Mouse (Mus musculus) midbrain, embryonic 15.5 days (tissue): Measurements from ENCODE around the gene Ccdc60. TPM values are rescaled to one million over a fixed set of nuclear protein-coding genes. Genes with fewer than 3 reads are reported as not detected.

Experiments used
- ATAC-seq: fragments of 200-750 bp; cut with Nextera tagmentation; replicated peaks from 2 replicates; pipeline ENCODE4 v1.8.0; 2017; ENCODE audit warnings: moderate TSS enrichment
- H3K27ac ChIP-seq: fragments of 300-500 bp; sonication (generic); 2 replicates; pipeline ENCODE4 v1.5.1; 2015; ENCODE audit warnings: mild to moderate bottlenecking, inconsistent platforms
- H3K27me3 ChIP-seq: fragments of 300-500 bp; sonication (generic); replicated peaks from 2 replicates; pipeline ENCODE4 v1.6.1; 2015; ENCODE audit warnings: inconsistent platforms
- H3K36me3 ChIP-seq: fragments of 300-500 bp; sonication (generic); replicated peaks from 2 replicates; pipeline ENCODE4 v1.6.1; 2015; ENCODE audit warnings: inconsistent platforms
- H3K4me1 ChIP-seq: fragments of 300-500 bp; sonication (generic); 2 replicates; pipeline ENCODE4 v1.6.1; 2015; ENCODE audit warnings: inconsistent platforms
- H3K4me2 ChIP-seq: fragments of 300-500 bp; sonication (generic); 2 replicates; pipeline ENCODE4 v1.6.1; 2015; ENCODE audit warnings: inconsistent platforms, mild to moderate bottlenecking, moderate library complexity
- H3K4me3 ChIP-seq: fragments of 300-500 bp; sonication (generic); 2 replicates; pipeline ENCODE4 v1.5.1; 2015; ENCODE audit warnings: mild to moderate bottlenecking, inconsistent platforms
- H3K9ac ChIP-seq: fragments of 300-500 bp; sonication (generic); 2 replicates; pipeline ENCODE4 v1.6.1; 2015; ENCODE audit warnings: mild to moderate bottlenecking, inconsistent platforms
- H3K9me3 ChIP-seq: fragments of 300-500 bp; sonication (generic); 2 replicates; pipeline ENCODE4 v1.6.1; 2016; ENCODE audit warnings: inconsistent platforms
- WGBS: fragments of 180-500 bp; shearing (Covaris S2); methylation state at CpG from one replicate; pipeline ENCODE4 v1.1.7; 2015; ENCODE audit warnings: mixed read lengths; 5-methylcytosine and 5-hydroxymethylcytosine counted together
- polyA plus RNA-seq: library from polyadenylated mRNA; unstranded; fragments of >200 nt; fragmentation: Nextera tagmentation; extraction: Ambion mirVana; gene quantifications from 2 replicates; pipeline ENCODE4 v1.2.1, GENCODE M21; 2015

Ccdc60 gene
- polyA plus RNA-seq, 1 experiment from 2014 or later: 3.1 TPM

DNA sequence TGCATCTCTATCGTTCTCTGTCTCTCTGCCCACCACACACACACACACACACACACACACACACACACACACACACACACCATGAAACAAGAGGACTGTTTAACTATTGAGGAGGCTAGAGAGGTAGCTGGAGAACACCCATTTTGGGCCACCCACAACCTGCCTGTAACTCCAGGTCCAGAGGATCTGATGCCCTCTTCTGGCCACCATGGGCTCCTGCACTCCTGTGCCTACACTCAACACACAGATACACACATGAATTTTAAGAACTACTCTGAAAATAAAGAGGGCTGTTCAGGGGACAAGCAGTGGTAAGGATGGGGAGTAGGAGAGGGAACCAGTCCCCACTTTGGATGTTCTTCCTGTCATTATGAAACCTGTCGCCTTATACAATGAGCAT, 26.1 kb downstream of the Ccdc60 start:
- no peak for ATAC-seq
- no peaks in the 10 kb centered on the region for H3K9me3 ChIP-seq
- no peaks in the 10 kb centered on the region for H3K36me3 ChIP-seq
- no peak overlapping the region for H3K9ac ChIP-seq
- H3K4me2 ChIP-seq: no peak overlapping the region
- no peak overlapping the region for H3K27ac ChIP-seq
- 98% methylated on average over 2 of the region's 2 CpGs for WGBS
- no peaks in the 10 kb centered on the region for H3K27me3 ChIP-seq
- H3K4me1 ChIP-seq: peaks cover 12% of the 10 kb centered on the region
- no peak overlapping the region for H3K4me3 ChIP-seq

DNA sequence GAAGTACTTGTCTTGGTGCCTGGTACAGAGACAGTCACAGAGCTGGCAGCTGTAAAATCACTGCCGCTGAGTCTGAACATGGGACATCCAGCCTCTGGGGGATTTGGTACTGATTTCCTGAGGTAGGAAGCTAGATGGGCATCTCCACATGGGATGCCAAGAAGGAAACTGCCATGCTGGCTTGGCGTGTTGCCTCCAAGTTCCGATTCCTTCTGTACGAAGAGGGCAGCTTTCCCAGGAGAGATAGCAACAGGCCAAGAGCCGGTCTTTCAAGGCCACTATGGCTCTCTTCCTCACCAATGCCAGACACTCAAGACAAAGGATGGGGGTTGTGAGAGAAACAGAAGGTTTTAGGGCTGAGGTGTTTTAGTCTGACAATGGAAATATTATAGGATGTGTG, 26.8 kb downstream of the Ccdc60 start:
- no peak for ATAC-seq
- H3K4me2 ChIP-seq: no peak overlapping the region
- no peak overlapping the region for H3K27ac ChIP-seq
- H3K9ac ChIP-seq: no peak overlapping the region
- WGBS: 95% methylated on average over 5 of the region's 5 CpGs
- H3K4me3 ChIP-seq: no peak overlapping the region
- peaks cover 12% of the 10 kb centered on the region for H3K4me1 ChIP-seq
- no peaks in the 10 kb centered on the region for H3K36me3 ChIP-seq
- H3K27me3 ChIP-seq: no peaks in the 10 kb centered on the region
- H3K9me3 ChIP-seq: no peaks in the 10 kb centered on the region

DNA sequence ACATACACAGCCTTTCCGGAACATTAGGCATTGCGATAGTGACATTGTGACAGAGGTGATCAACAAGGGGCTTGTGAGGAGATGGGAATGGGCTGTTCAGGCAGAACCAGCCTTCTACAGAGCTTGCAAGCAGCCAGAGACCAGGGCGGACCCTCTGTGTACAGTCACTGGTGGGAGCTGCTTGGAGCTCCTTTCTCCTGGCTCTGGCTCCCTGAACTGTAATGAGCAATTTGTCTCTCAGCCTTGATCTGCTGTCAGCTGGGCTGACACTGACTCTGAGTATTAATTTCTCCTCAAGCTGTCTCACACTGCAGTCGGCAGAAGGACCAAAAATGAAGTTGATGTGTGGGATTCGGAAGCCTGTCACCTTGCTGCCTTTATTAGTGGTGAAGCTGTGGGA, 28.4 kb downstream of the Ccdc60 start:
- Histone ChIP-seq H3K9ac (no peak overlapping the region), H3K4me3 (no peak overlapping the region), H3K27me3 (no peaks in the 10 kb centered on the region), H3K4me2 (no peak overlapping the region), H3K4me1 (peaks cover 12% of the 10 kb centered on the region), H3K9me3 (no peaks in the 10 kb centered on the region), H3K27ac (no peak overlapping the region; the same call in 1 of the 2 replicates), H3K36me3 (no peaks in the 10 kb centered on the region)
- ATAC-seq: no peak
- 81% methylated on average over 5 of the region's 5 CpGs for WGBS

GRCm38 (mm10) chr5:116258321-116258860, 30.4 kb downstream of the Ccdc60 start:
- ATAC-seq: no peak
- Histone ChIP-seq H3K9ac (no peak overlapping the region), H3K9me3 (no peaks in the 10 kb centered on the region), H3K27me3 (no peaks in the 10 kb centered on the region), H3K4me3 (no peak overlapping the region), H3K36me3 (no peaks in the 10 kb centered on the region), H3K4me2 (no peak overlapping the region), H3K4me1 (peaks cover 12% of the 10 kb centered on the region), H3K27ac (0 out of 2 replicates have a peak overlapping the region, but pooled peaks have one; percentile 20)
- WGBS: 45% methylated on average over 8 of the region's 8 CpGs

DNA sequence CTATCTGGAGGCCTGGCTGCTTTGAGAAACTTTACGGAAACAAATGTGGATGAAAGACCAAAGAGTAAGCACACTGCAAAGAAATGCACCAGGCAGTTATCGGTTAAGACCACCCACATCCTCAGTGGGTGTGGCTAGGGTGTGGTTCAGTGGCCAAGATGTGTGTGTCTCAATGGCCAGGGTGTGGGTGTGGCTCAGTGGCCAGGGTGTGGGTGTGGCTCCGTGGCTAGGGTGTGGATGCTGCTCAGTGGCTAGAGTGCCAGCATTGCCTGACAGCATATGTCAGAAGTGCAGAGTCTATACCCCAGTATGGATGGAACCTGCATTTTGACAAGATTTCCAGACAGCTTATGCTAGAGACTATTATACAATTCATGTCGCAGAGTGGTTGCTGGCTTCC, 34.9 kb downstream of the Ccdc60 start:
- H3K9me3 ChIP-seq: no peaks in the 10 kb centered on the region
- no peaks in the 10 kb centered on the region for H3K27me3 ChIP-seq
- H3K9ac ChIP-seq: no peak overlapping the region
- H3K4me1 ChIP-seq: peaks cover 7% of the 10 kb centered on the region
- H3K4me3 ChIP-seq: no peak overlapping the region
- H3K36me3 ChIP-seq: no peaks in the 10 kb centered on the region
- no peak overlapping the region for H3K27ac ChIP-seq
- no peak overlapping the region for H3K4me2 ChIP-seq
- WGBS: 89% methylated on average over 4 of the region's 4 CpGs
- no peak for ATAC-seq

GRCm38 (mm10) chr5:116252186-116252585, 36.6 kb downstream of the Ccdc60 start:
- WGBS: 94% methylated on average over 6 of the region's 6 CpGs
- Histone ChIP-seq H3K36me3 (no peaks in the 10 kb centered on the region), H3K4me1 (no peaks in the 10 kb centered on the region), H3K27ac (no peak overlapping the region), H3K4me2 (no peak overlapping the region), H3K27me3 (no peaks in the 10 kb centered on the region), H3K4me3 (no peak overlapping the region), H3K9ac (no peak overlapping the region), H3K9me3 (no peaks in the 10 kb centered on the region)
- ATAC-seq: no peak

GRCm38 (mm10) chr5:116246642-116247041, 42.1 kb downstream of the Ccdc60 start:
- no peak overlapping the region for H3K9ac ChIP-seq
- no peak overlapping the region for H3K4me2 ChIP-seq
- no peak overlapping the region for H3K4me3 ChIP-seq
- H3K27ac ChIP-seq: no peak overlapping the region
- H3K36me3 ChIP-seq: no peaks in the 10 kb centered on the region
- H3K9me3 ChIP-seq: no peaks in the 10 kb centered on the region
- no peaks in the 10 kb centered on the region for H3K27me3 ChIP-seq
- no peak for ATAC-seq
- no peaks in the 10 kb centered on the region for H3K4me1 ChIP-seq
- WGBS: 82% methylated on average over 7 of the region's 7 CpGs

DNA sequence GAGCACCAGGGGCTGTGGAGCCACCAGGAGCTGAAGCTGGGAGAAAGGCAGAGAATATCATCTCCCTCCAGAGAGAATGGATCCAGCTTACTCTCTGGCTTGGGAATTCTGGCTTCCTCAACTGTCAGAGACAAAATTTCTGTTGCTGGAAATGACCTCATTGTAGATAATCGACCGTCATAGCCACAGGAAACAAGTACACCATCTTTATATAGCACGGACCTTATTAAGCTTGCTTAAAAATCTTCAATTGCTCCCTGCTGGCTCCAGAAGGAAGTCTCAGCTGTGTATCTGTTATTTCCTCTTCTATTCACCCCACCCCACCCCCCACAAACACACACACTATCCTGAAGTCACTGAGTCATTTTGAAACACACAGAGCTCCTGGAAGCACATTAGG, 44.3 kb downstream of the Ccdc60 start:
- no peak for ATAC-seq
- H3K9me3 ChIP-seq: no peaks in the 10 kb centered on the region
- H3K4me2 ChIP-seq: no peak overlapping the region
- no peak overlapping the region for H3K27ac ChIP-seq
- H3K4me3 ChIP-seq: no peak overlapping the region
- WGBS: 63% methylated on average over 3 of the region's 3 CpGs
- H3K4me1 ChIP-seq: no peaks in the 10 kb centered on the region
- no peaks in the 10 kb centered on the region for H3K27me3 ChIP-seq
- H3K36me3 ChIP-seq: no peaks in the 10 kb centered on the region
- no peak overlapping the region for H3K9ac ChIP-seq

GRCm38 (mm10) chr5:116243622-116244021, 45.2 kb downstream of the Ccdc60 start:
- no peaks in the 10 kb centered on the region for H3K9me3 ChIP-seq
- H3K4me1 ChIP-seq: no peaks in the 10 kb centered on the region
- no peaks in the 10 kb centered on the region for H3K36me3 ChIP-seq
- no peak overlapping the region for H3K9ac ChIP-seq
- ATAC-seq: no peak
- H3K27ac ChIP-seq: no peak overlapping the region
- H3K4me3 ChIP-seq: no peak overlapping the region
- no peak overlapping the region for H3K4me2 ChIP-seq
- 89% methylated on average over 7 of the region's 9 CpGs for WGBS
- no peaks in the 10 kb centered on the region for H3K27me3 ChIP-seq

GRCm38 (mm10) chr5:116231841-116232643, 56.7 kb downstream of the Ccdc60 start:
- H3K36me3 ChIP-seq: no peaks in the 10 kb centered on the region
- peak overlapping the region; percentile 70 for H3K27ac ChIP-seq
- peak overlapping the region; percentile 14; the same call in 1 of the 2 replicates for H3K4me3 ChIP-seq
- peak; percentile 75 for ATAC-seq
- H3K4me2 ChIP-seq: peak overlapping the region; percentile 35
- H3K9me3 ChIP-seq: no peaks in the 10 kb centered on the region
- 14% methylated on average over 19 of the region's 19 CpGs for WGBS
- H3K9ac ChIP-seq: 0 out of 2 replicates have a peak overlapping the region, but pooled peaks have one; percentile 1
- no peaks in the 10 kb centered on the region for H3K27me3 ChIP-seq
- peaks cover 28% of the 10 kb centered on the region for H3K4me1 ChIP-seq

- Histone ChIP-seq H3K27me3 (no peaks in the 10 kb centered on the region), H3K9ac (no peak overlapping the region), H3K27ac (no peak overlapping the region), H3K4me2 (0 out of 2 replicates have a peak overlapping the region, but pooled peaks have one; percentile 7), H3K36me3 (no peaks in the 10 kb centered on the region), H3K4me1 (peaks cover 24% of the 10 kb centered on the region), H3K4me3 (no peak overlapping the region), H3K9me3 (no peaks in the 10 kb centered on the region)
- WGBS: 61% methylated on average over 6 of the region's 6 CpGs
- no peak for ATAC-seq
These were observed 60.4 kb downstream of the Ccdc60 start for GRCm38 (mm10) chr5:116228414-116228813.

DNA sequence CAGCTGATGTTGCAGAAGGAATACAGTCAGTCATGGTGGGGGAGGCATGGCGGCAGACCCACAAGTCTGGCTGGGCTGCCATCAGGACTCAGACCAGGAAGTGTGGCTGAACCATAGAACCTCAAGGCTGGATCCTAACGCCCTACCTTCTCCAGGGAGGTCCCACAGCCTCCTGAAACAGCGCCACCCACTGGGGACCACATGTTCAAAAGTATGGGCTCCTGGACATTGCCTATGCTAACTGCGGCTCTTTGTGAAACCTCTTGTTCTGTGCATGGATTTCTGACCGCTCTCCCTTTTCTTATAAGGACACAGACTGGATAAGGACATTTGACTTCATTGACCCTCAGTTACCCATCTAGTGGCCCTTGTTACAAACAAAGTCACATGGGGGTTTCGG, 64.8 kb downstream of the Ccdc60 start:
- WGBS: 78% methylated on average over 6 of the region's 6 CpGs
- H3K4me3 ChIP-seq: no peak overlapping the region
- ATAC-seq: no peak
- no peak overlapping the region for H3K9ac ChIP-seq
- H3K4me2 ChIP-seq: no peak overlapping the region
- H3K27me3 ChIP-seq: no peaks in the 10 kb centered on the region
- H3K36me3 ChIP-seq: no peaks in the 10 kb centered on the region
- peaks cover 6% of the 10 kb centered on the region; the same call in 1 of the 2 replicates for H3K4me1 ChIP-seq
- no peaks in the 10 kb centered on the region for H3K9me3 ChIP-seq
- no peak overlapping the region for H3K27ac ChIP-seq

DNA sequence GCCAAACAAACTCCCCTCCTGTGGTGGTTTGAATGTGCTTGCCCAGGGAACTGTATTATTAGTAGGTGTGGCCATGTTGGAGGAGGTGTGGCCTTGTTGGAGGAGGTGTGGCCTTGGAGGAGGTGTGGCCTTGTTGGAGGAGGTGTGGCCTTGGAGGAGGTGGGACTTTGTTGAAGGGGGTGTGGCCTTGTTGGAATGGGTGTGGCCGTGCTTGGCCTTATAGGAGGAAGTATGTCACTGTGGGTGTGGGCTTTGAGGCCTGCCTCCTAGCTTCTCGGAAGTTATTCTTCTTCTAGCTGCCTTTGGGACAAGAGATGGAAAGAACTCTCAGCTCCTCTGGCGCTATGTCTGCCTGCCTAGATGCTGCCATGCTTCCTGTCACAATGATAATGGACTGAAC, 66.9 kb downstream of the Ccdc60 start:
- Histone ChIP-seq H3K4me2 (no peak overlapping the region), H3K36me3 (no peaks in the 10 kb centered on the region), H3K4me1 (peaks cover 2% of the 10 kb centered on the region; the same call in 1 of the 2 replicates), H3K27ac (no peak overlapping the region), H3K9me3 (no peaks in the 10 kb centered on the region), H3K4me3 (no peak overlapping the region), H3K27me3 (no peaks in the 10 kb centered on the region), H3K9ac (no peak overlapping the region)
- 95% methylated on average over 3 of the region's 3 CpGs for WGBS
- no peak for ATAC-seq
